Mouse (Mus musculus) left cerebral cortex, adult 6 months (tissue): Measurements from ENCODE around the gene Klhl20. TPM values are rescaled to one million over a fixed set of nuclear protein-coding genes. Genes with fewer than 3 reads are reported as not detected.

Source experiments
- long read RNA-seq, 2 experiments: library from polyadenylated mRNA; unstranded; transcript quantifications; one replicate each; pipeline ENCODE4 v2.0.0; 2019 to 2020
- polyA plus RNA-seq: library from polyadenylated mRNA; unstranded; fragments of <200 nt; fragmentation: Nextera tagmentation; gene quantifications from 2 replicates; pipeline ENCODE4 v1.2.3, GENCODE M21; 2021

Gene Klhl20
- polyA plus RNA-seq: 3.8 and 4.8 TPM in 2 replicates
- long read RNA-seq, experiment 1, full-length matches to known transcripts: 21 of 33 reads
- long read RNA-seq, experiment 1, partial matches to known transcripts: 4 of 33 reads
- long read RNA-seq, experiment 1, other reads (novel, unspliced or antisense): 8 of 33 reads
- long read RNA-seq, experiment 2, full-length matches to known transcripts: 3 of 11 reads
- long read RNA-seq, experiment 2, partial matches to known transcripts: 4 of 11 reads
- long read RNA-seq, experiment 2, other reads (novel, unspliced or antisense): 4 of 11 reads

DNA sequence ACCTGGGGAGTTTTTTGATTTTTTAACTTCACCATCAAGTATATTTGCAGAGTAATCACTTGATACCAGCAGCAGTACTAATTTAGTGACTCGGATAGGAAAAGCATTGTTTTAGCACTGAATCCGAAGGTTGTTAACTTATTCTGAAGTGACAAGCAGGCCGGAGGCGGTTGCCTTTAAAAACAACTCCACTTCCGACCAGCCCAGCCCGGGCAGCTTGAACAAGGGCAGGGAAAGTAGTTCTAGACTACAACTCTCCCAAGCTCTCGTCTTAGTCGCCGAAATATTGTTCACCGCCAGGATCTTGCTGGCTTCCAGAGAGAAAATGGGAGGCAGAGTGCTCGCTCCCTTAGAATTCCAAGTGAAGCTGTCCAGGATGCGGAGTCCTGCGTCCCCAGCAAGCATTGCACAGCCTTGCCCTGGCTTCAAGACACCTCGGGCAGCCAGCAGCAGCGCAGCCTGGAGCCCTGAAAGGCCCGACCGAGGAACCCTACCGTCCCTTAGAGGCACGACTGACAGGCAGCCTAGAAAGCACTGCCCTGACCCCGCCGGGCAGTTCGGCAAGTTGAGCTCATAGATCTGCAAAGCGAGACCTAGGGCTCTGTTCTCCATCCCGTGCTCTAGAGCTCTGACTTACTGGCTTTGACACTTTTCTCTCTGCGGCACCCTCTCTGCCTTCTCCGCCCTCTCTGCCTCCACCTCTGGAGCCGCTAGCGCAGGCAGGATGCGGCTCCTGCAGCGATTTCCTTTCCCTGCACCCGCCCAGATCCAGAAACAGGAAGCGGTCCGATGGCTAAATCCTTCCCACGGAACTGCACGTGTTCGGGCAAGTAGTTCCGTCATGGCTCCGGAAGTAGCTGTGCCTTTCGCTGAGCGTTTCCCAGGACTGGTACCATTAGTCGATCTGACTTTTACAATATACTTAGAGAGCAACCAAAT, at the start of gene Klhl20:
Gene Klhl20, minus strand, starts transcription at position 786 of the 939 bp plus-strand sequence.

DNA sequence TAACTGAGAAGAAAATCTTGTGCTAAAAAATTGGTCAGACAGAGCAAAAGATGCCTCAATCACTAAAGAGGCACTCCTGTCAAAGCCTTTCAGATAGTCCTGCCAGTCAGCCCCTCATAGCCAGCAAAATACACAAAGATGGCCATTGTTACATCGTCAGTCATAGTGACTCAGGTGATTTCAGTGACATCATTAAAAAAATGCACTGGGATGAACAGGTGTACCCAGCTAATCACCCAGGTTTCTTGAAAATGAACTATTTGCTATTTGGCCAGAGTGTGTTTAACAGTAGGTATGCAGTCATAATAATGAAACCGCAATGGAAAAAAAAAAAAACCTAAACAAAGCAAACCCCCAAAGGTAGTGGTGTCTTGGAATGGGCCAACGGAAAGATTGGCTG, 27.9 kb upstream of the Klhl20 start, which contains the start of gene Tex50:
Gene Tex50, minus strand, starts transcription at position 101 of the 400 bp plus-strand sequence.

DNA sequence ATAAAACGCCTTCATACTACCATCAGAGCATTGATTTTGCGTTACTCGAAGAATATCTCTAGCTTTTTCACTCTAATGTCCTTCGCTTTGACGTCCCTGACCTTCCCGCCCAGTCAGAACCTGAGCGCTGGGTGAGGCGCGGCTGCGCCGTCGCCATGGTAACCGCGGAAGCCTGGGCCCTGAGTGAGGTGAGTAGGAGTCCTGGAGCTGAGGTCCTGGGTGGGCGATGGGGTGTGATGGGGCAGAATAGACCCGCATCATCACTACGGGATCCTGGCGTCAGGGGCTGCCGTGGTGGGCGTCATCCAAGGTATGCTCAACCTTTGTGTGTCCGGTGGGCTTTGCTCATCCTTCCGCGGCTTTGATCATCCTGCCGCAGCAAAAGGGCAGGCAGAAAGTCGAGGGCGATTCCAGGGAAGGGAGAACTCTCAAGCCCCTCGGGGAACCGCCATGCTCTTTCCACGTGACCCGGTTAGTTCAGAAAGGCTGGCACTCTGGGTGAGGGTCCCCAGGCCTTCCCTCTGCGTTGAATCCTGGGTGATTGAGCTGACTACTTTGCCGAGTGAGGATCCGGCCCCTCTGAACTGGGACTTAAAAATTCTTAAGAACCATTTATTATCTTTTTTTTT, 11.3 kb upstream of the Klhl20 start, which contains the start of gene Ankrd45:
Gene Ankrd45, plus strand, starts transcription at position 161 of the 629 bp plus-strand sequence.

DNA sequence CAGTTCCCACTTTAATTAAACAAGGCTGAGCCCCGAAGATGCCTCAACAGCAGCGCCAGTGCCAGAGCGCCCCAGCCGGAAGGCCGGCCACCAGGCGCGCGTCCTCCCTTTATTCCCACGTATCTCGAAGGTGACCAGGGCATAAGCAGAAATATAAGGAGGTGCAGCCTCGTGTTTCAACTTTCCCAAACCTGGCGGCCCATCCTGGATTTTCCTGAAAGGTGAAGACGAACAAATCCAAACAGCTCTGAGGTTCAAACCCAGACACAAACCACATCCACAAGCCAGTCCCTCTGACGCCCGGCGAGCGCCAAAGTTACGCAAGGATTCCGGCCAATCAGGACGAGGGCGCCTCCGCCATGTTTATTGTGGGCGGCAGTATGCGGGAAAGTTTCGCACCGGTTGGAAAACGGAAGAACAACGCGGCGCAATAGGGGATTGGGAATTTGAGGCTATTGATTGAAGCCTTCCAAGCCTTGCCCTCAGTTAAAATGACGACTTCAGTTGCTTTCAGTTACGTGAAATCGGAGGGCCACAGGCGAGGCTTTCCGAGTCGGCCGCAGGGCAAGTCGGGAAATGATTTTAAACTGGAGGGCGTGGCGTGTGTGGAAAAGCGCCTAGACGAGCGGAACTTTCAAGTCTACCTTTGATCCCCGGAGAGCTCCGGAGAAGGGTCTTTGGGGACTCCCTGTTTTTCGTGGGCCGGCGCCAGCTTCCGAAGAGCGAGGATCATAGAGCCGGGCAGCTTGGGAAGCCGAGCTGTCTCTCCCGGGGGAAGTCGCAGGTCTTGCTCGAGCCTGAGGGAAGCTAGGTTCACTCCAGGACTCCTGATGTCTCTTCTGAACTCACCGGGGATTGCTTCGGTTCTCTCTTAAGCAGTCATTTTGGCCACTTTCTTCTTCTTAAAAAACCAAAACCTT, 60.7 kb downstream of the Klhl20 start, which contains the start of the genes Dars2 and Cenpl:
Gene Dars2, minus strand, starts transcription at position 307 of the 920 bp plus-strand sequence.
Gene Cenpl, plus strand, starts transcription at position 362 of the 920 bp plus-strand sequence.

Other genes with a start within 250 kb of the Klhl20 start
- gene Rc3h1, start 225.1 kb downstream of the Klhl20 start, polyA plus RNA-seq: 4.0 and 7.8 TPM in 2 replicates
- gene Serpinc1, start 152.9 kb downstream of the Klhl20 start, polyA plus RNA-seq: 0.16 and 0.18 TPM in 2 replicates
- 1.4 and 2.7 TPM in 2 replicates for gene Zbtb37, start 96.7 kb downstream of the Klhl20 start, polyA plus RNA-seq
- 22.5 and 29.3 TPM in 2 replicates for gene Dars2, start 60.9 kb downstream of the Klhl20 start, polyA plus RNA-seq
- gene Cenpl, start 60.8 kb downstream of the Klhl20 start, polyA plus RNA-seq: 1.6 and 1.9 TPM in 2 replicates
- gene Ankrd45, start 11.2 kb upstream of the Klhl20 start, polyA plus RNA-seq: 24.0 and 29.6 TPM in 2 replicates
- not detected in 2 replicates for gene Tex50, start 27.8 kb upstream of the Klhl20 start, polyA plus RNA-seq
- 1,064 and 1,120 TPM in 2 replicates for gene Prdx6, start 119.7 kb upstream of the Klhl20 start, polyA plus RNA-seq